Mouse (Mus musculus) C2C12 (cell line): ENCODE measurements around the gene Nell1. TPM values are rescaled to one million over a fixed set of nuclear protein-coding genes. Genes with fewer than 3 reads are reported as not detected.

Experiments used
- H3K27me3 ChIP-seq: one replicate; pipeline ENCODE4 v1.6.1; 2011; ENCODE audit not compliant: control insufficient read depth, insufficient read depth, insufficient read length
- H3K36me3 ChIP-seq: one replicate; pipeline ENCODE4 v1.6.1; 2011; ENCODE audit not compliant: control insufficient read depth, insufficient read depth
- H3K4me3 ChIP-seq: one replicate; pipeline ENCODE4 v1.5.1; 2011; ENCODE audit warnings: mild to moderate bottlenecking, control low read depth; ENCODE audit not compliant: poor library complexity, insufficient read depth, severe bottlenecking
- H3K79me2 ChIP-seq: one replicate; pipeline ENCODE4 v1.6.1; 2011; ENCODE audit not compliant: control insufficient read depth, insufficient read depth
- H3K79me3 ChIP-seq: one replicate; pipeline ENCODE4 v1.6.1; 2011; ENCODE audit warnings: low read depth, control low read depth
- H3ac ChIP-seq: one replicate; pipeline ENCODE3; 2011; ENCODE audit warnings: low read depth; ENCODE audit not compliant: control insufficient read depth, insufficient read length
- CEBPB ChIP-seq: IDR thresholded peaks from one replicate; pipeline ENCODE4 v1.6.1; 2011; ENCODE audit warnings: low read depth, mild to moderate bottlenecking, control low read depth, moderate library complexity
- CTCF ChIP-seq: IDR thresholded peaks from one replicate; pipeline ENCODE4 v1.5.1; 2011; ENCODE audit not compliant: control insufficient read depth, insufficient read depth, insufficient read length
- FOSL1 ChIP-seq: IDR thresholded peaks from one replicate; pipeline ENCODE4 v1.8.0; 2011; ENCODE audit warnings: mild to moderate bottlenecking, low read length; ENCODE audit not compliant: poor library complexity, insufficient read depth, severe bottlenecking
- MAX ChIP-seq: IDR thresholded peaks from one replicate; pipeline ENCODE4 v1.6.1; 2011; ENCODE audit warnings: mild to moderate bottlenecking, control low read depth
- MYOD1 ChIP-seq: IDR thresholded peaks from one replicate; pipeline ENCODE4 v1.6.1; 2011; ENCODE audit warnings: low read depth; ENCODE audit not compliant: control insufficient read depth, insufficient read length
- MYOG ChIP-seq: IDR thresholded peaks from one replicate; pipeline ENCODE4 v1.6.1; 2011; ENCODE audit not compliant: control insufficient read depth, insufficient read length; ENCODE audit errors: extremely low read depth
- USF1 ChIP-seq: IDR thresholded peaks from one replicate; pipeline ENCODE4 v1.6.1; 2011; ENCODE audit warnings: low read depth, mild to moderate bottlenecking, control low read depth, moderate library complexity
- polyA plus RNA-seq: library from polyadenylated mRNA; unstranded; fragments of >200 nt; fragmentation: generic; extraction: Trizol; gene quantifications from one replicate; pipeline ENCODE4 v1.2.1, GENCODE M21; 2012; ENCODE audit warnings: missing spikeins

Nell1 gene
- polyA plus RNA-seq, 1 experiment = not detected

DNA sequence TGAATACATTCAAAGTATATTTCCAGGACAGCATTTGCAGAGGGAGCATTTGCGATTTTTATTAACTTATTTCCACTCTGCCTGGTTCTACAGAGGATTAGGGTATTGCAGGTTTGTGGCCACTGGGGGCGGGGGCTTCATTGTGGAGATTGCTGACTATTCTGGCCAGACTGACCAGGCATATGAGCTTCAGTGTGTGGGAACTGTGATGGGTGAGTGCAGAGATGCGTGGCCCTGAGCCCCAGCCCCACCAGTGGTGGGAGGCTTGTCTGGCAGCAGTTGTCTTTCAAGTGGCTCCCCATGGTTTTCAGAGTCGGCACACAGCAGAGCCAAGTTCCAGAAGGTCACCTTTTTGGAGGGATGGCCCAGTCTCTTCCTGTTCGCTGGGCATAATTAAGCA is 32.2 kb upstream of the Nell1 start:
- TF ChIP-seq MYOD1 (no peak), MYOG (no peak), CEBPB (no peak), MAX (no peak), USF1 (no peak), CTCF (no peak), FOSL1 (no peak)
- Histone ChIP-seq H3K79me3 (no peaks in the 10 kb centered on the region), H3K27me3 (peaks cover 28% of the 10 kb centered on the region), H3K36me3 (no peaks in the 10 kb centered on the region), H3ac (no peak overlapping the region), H3K4me3 (no peak overlapping the region), H3K79me2 (no peaks in the 10 kb centered on the region)

DNA sequence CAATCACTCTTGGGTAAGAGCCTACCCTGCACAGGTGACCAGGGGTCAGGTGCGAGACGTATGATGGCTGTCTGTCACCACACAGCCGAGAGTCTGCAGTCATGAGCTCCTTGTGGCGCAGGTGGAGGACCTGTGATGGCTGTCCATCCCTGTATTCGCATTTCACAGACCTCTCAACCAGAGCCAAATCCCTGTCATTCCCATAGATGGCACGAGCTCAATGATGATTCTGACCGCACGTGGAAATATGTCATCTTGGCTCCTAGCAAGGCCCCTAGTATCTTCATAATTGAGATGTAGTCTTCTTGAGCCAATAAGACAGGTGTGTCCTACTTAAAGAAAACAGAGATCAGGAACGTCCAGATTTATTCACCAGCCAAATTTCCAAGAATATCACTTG is 28.0 kb upstream of the Nell1 start:
- H3K4me3 ChIP-seq = no peak overlapping the region
- TF ChIP-seq MYOG (no peak), CEBPB (no peak), MYOD1 (no peak), FOSL1 (no peak), CTCF (no peak), MAX (no peak), USF1 (no peak)
- no peaks in the 10 kb centered on the region for H3K36me3 ChIP-seq
- H3K79me2 ChIP-seq = no peaks in the 10 kb centered on the region
- peaks cover 28% of the 10 kb centered on the region for H3K27me3 ChIP-seq
- no peak overlapping the region for H3ac ChIP-seq
- H3K79me3 ChIP-seq = no peaks in the 10 kb centered on the region

DNA sequence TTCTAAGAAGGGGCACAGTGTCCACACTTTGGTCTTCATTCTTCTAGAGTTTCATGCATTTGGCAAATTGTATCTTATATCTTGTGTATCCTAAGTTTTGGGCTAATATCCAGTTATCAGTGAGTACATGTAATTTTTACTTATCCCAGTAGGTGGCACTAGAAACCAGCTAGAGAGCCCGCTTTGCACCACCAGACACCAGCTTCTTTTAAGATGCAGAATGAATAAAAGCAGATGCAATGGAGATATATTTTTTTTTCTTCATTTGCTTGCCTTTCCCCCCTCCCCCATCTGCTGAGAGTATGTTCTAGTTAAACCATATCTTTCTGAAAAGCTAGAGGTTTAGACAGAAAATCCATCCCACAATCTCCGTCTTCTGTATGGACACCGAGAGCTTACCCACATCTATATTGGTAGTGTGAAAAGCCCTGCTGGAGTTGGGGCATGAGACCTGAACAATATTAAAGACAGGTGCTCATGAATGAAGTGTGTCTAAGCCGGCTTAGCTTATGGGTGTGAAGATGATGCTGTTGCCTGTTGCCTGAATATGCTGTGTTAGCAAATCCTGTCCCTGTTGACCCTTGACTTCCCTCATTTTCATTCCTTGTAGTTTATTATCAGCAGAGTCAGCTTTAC is 21.0 kb upstream of the Nell1 start:
- peaks cover 11% of the 10 kb centered on the region for H3K27me3 ChIP-seq
- H3K4me3 ChIP-seq = no peak overlapping the region
- no peaks in the 10 kb centered on the region for H3K79me2 ChIP-seq
- H3K79me3 ChIP-seq = no peaks in the 10 kb centered on the region
- H3K36me3 ChIP-seq = no peaks in the 10 kb centered on the region
- H3ac ChIP-seq = no peak overlapping the region
- TF ChIP-seq MAX (no peak), USF1 (no peak), CTCF (no peak), MYOG (no peak), CEBPB (no peak), FOSL1 (no peak), MYOD1 (no peak)

DNA sequence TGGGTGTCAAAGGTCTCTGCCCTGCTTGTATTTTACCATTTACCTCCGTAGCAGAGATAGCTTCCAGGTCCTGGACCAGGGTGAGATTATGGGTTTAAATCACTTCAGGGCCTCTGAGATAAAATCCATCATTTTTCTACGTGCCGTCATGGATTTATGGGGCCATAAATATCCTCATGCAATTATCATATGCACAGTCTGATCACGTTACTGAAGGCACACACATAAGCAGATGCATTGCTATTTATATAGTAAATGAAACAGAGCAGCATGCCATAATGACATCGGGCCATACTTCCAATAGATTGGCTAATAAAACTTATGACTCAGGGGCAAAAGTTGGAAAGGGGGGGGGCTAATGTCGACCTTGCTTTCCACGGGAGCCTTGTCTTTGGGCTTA is 19.8 kb upstream of the Nell1 start:
- Histone ChIP-seq H3ac (no peak overlapping the region), H3K79me3 (no peaks in the 10 kb centered on the region), H3K36me3 (no peaks in the 10 kb centered on the region), H3K27me3 (peaks cover 19% of the 10 kb centered on the region), H3K79me2 (no peaks in the 10 kb centered on the region), H3K4me3 (no peak overlapping the region)
- no peak for TF ChIP-seq CEBPB
- no peak for TF ChIP-seq MYOG
- TF ChIP-seq USF1 = no peak
- no peak for TF ChIP-seq CTCF
- no peak for TF ChIP-seq MYOD1
- TF ChIP-seq FOSL1 = no peak
- no peak for TF ChIP-seq MAX

DNA sequence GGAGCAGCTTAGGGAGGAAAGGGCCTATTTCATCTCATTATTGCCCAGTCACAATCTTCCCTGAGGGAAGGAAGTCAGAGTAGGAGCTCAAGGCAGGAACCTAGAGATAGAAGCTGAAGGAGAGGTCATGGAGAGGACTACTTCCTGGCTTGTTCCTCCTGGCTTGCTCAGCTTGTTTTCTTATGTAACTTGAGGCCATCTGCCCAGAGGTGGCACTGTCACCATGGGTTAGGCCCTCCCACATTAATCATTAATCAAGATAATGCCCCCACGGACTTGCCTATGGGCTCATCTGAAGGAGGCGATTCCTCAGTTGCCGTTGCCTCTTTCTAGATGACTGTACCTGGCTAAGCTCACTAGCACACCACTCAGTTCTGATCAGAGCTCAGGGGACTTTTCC is 17.5 kb upstream of the Nell1 start:
- Histone ChIP-seq H3K79me2 (no peaks in the 10 kb centered on the region), H3K36me3 (no peaks in the 10 kb centered on the region), H3K79me3 (no peaks in the 10 kb centered on the region), H3K4me3 (no peak overlapping the region), H3K27me3 (peaks cover 19% of the 10 kb centered on the region), H3ac (no peak overlapping the region)
- TF ChIP-seq MYOD1 = no peak
- no peak for TF ChIP-seq MYOG
- no peak for TF ChIP-seq CTCF
- TF ChIP-seq FOSL1 = no peak
- no peak for TF ChIP-seq USF1
- no peak for TF ChIP-seq MAX
- TF ChIP-seq CEBPB = no peak
